Mouse (Mus musculus) cortical plate, adult 2 months (tissue): Measurements from ENCODE around the gene Celf1.

ENCODE experiments used
- CTCF ChIP-seq: fragments of 200-500 bp; IDR thresholded peaks from 2 replicates; pipeline ENCODE4 v1.5.1; 2011; ENCODE audit warnings: mild to moderate bottlenecking, control low read depth, low read length; ENCODE audit not compliant: insufficient read depth; ENCODE audit errors: extremely low read depth
- POLR2A ChIP-seq: fragments of 200-500 bp; IDR thresholded peaks from 2 replicates; pipeline ENCODE4 v1.6.1; 2011; ENCODE audit warnings: mild to moderate bottlenecking, low read length, control low read depth; ENCODE audit not compliant: insufficient read depth; ENCODE audit errors: extremely low read depth

- no peak for TF ChIP-seq POLR2A
- TF ChIP-seq CTCF = no peak
Observed at GRCm38 (mm10) chr2:91051917-91052316, 111.7 kb downstream of the Celf1 start.
